Mouse (Mus musculus) frontal cortex, postnatal 14 days (tissue): ENCODE measurements around the gene Hoxa5.

Experiments used
- DNase-seq, 2 experiments: peaks; one replicate each; pipeline ENCODE4 v3.0.0; 2022; ENCODE audit warnings: low spot score in 2 of 2

Gene Hoxa5

DNA sequence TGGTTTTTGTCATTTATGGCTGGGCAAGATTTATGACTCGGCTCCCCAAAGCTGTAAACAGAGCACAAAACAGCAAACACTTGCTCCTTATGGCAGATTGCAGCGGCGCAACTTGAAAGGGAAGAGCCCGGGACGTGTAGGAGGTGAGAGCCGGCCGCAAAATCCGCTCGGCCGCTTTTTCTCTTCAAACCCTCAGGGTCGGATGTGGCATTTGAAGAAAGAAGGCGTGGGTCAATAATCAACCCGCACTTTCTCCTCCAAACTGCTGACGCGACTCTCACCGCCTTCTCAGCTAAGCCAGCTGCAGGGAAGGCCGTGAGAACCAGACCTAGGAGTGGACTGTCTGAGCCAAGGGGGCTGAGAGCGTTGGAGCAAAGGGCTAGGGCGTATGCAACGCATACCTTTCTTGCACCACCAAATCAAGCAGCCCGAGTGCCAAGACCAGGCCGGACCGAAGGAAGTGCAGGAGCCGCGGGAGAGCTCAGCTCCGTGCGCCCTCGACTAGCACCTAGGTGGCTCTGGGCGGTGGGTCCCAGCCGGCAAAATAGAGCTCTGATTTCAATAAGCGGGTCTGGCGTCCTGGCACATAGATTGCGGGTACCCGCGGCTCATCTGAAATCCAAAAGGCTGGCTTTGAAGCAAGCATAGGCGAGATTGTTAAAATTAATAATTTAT is 27.2 kb downstream of the Hoxa5 start, which contains the start of gene 5730596B20Rik:
5730596B20Rik (plus strand) TSS at position 438 of the 675 bp plus-strand sequence.
- DNase-seq, result no peak

DNA sequence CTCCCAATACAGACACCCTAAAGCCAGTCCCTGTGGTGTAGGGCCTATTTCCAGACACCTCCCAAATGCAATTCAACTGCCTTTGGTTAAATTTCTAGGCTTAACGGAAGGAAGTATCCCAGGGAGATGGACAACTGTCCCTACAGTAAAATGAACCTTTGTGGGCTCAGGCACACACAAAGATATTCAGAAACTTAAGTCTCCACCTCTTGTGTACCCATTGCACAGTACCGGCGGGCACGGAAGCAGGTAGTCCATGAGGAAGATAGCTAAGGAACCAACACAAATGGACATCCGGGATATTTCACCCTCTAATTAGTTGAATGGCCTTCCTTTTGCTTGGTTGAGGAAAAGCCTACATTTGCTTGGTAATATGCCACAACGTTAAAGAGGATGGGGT is 28.0 kb downstream of the Hoxa5 start:
- no peak for DNase-seq

DNA sequence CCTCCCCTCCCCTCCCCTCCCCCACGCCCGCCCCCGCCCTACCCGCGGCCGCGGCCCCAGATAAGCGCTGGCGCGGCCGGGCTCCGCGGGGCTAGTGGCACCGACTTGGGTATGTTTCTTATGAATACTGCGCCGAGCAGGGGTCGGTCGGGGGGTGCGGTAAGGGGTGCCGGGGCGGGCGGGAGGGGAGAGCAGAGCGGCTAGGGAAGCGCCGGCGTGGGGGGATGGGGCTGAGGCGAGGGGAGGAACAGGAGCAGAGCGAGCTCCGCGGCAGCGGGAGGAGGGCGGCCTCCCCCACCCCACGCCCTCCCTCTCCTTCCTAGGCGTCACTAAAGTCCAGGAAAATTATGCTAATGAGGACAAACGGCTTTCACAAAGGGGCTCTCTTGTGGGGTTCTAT is 28.5 kb downstream of the Hoxa5 start:
- no peak for DNase-seq

DNA sequence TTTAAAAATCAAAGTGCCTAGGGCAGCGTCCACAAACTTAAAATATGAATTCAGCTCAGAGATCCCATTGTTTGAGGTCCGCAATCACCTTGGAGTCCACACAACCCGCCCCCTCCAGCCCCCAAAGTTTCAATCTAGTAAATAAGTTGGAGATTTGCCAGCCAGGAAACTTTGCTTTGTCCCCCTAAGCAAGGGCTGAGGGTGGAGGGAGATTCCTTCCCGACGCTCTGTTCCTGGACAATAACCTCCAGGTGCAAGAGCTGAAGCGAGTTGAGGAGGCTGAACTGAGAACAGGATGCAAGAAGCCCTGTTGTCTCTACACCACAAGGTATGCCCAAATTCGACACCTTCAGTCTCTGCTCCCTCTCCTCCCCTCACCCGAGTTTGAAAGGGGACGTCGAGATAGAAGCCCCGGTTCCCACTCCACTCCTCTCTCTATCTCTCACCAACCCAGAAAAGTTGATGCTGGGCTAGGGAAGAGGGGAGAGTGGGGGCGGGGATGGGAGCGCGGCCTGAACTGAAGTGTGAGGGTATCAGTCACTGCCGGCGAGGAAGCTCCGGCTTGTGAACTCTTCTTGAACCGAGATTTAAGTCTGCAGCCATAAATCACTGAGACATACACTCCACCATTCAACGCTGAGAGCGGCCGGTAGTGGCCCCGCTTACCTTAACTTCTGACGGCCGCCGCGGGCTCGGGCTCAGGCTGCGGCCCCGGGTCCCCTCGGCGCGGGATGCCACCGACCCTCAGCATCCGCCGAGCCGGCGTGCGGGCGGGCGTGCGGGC is 29.2 kb downstream of the Hoxa5 start:
- DNase-seq, result no peak

GRCm38 (mm10) chr6:52173648-52174047 is 30.7 kb downstream of the Hoxa5 start:
- no peak for DNase-seq

DNA sequence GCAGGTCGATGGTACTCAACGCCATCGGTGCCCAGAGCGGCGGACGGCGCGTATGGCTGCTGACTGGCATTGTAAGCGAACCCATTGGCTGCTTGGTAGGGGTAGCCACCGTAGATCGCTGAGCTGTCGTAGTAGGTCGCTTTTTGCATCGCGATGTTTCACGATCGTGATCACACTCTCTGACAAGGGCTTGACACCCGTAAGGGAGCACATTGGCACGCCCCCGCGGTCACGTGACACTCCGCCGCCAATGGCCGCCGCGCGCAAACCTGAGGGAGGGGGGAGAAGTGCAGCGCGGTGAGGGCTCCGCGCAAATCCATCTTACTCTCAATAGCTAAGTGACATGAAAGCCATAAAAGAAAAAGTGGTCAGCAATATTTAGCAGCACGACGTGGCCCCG is 31.9 kb downstream of the Hoxa5 start:
- no peak for DNase-seq

GRCm38 (mm10) chr6:52171938-52172337 is 32.4 kb downstream of the Hoxa5 start:
- DNase-seq, result no peak

DNA sequence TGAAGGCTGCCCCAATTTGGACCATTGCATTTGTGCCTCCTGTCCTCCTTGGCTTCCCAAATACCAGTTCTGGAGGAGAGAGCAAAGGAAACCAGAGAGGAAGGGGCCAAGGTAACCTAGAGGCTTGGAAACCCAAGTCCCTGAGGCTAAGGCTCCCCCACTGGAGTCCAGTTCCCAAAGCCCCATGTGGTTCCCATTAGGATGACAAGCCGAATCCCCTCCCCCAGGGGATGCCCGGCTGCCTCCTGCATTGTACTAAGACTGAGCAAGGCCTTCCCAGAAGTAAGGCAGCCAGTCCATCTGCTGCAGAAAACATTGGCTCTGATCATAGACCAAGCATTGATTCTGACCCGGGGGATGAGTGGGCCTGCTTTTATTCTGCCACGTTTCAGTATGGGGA is 33.1 kb downstream of the Hoxa5 start:
- DNase-seq, result no peak

GRCm38 (mm10) chr6:52170898-52171223 is 33.5 kb downstream of the Hoxa5 start:
- DNase-seq, result no peak

DNA sequence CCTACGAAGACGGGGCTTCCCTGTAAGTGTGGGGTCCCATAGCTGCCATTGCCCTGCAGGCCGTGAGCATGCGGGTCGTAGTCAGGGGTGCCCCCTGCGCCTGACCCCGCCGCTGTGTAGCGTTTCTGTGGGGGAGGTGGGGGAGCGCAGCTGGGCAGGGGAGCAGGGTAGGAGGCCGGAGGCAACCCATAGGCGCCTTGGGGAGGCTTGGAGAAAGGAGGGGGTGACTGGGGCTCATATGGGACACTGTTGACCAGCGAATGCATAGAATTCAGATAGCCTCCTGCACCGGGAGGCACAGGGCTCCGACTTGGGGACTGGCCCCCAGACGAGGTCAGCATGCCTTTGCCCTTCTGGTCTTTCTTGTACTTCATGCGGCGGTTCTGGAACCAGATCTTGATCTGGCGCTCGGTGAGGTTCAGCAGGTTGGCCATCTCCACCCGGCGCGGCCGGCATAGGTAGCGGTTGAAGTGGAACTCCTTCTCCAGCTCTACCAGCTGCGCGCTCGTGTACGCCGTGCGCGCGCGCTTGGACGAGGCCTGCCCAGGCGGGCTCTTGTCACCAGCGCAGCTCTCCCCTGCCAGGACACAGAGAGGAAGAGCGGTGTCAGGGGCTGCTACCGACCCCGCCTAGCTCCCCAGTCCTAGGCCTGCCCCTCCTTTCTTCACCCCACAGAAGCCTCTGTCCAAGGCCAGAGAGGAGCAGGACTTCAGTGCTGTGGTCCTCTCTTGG is 34.1 kb downstream of the Hoxa5 start:
- no peak for DNase-seq

GRCm38 (mm10) chr6:52169499-52170165 is 34.8 kb downstream of the Hoxa5 start:
- DNase-seq, result no peak

DNA sequence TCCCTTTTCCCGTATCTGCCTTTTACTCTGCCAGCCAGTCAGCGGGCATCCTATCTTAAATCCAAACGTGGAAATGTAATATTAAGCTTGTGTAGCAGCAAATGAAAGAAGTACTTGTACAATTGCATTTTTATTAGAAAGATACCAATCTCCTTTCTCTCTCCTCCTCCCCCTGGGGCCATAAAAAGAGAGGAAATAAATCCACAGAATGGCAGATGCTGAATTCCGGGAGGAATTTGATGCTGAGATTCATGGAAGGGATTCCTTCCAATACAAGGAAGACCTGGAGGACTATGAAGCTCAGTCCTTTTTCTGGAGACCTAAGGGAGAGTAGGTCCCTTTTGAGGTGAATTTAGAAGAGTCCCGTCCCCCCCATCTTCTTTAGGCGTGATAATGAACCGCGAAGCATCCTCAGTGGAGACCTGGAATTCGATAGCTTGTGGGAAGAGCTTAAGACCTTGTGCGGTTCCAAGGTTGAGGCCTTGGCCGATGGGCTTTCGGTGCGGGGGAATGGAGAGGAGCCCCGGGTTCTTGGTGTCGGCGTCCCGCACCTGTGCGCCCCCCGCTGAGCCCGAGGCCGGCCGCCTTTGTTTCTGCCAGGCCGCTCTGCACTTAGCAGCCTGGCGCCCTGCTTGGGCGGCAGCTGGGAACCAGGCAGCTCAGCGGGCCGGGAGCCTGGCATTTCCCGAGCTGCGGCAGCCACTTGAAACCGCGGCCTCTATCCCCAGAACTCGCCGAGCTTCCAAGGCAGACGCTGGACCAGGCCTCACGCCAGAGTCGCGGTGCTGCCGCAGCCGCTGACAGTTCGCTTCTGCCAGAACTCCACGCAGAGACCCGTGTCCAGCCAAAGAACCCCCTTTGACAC is 36.0 kb downstream of the Hoxa5 start:
- DNase-seq, result no peak

DNA sequence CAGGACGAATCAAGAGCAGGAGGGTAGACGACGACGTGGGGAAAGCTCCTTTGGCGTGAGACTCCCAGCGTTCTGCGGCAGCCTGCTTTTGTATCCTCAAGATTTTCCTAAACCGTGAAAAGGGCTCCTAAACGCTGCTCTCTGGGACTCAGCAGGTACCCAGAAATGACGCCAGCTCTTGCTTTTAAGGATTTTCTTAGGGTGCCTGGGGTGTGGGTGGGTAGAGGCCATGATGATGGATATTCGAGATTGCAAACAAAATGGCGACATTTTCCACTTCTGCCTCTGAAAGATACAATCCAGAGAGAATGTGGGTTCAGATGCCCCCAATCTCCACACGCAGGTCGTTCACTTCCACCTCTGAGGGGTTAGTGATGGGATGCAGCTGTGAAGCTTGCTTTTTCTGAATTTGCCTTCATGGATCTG is 36.6 kb downstream of the Hoxa5 start:
- DNase-seq, result no peak

DNA sequence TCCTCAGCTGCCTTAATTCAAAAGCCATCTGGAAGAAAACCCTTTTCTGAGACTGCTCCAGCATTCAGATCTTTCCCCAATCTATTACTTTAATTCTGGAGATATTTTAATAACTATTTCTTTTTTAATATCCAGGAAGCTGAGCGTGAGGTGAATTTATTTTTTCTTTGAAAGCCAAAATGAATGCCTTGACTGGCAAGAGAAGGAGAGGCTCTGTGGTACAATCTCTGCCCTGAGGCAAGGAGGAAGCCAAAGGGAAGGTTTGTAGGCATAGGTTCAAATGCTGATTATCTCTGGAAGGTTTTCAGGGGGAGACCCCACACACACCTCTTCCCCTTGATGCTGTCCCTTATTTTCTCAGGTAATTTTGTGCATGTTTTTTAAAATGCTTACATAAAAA is 37.2 kb downstream of the Hoxa5 start:
- DNase-seq, result no peak

DNA sequence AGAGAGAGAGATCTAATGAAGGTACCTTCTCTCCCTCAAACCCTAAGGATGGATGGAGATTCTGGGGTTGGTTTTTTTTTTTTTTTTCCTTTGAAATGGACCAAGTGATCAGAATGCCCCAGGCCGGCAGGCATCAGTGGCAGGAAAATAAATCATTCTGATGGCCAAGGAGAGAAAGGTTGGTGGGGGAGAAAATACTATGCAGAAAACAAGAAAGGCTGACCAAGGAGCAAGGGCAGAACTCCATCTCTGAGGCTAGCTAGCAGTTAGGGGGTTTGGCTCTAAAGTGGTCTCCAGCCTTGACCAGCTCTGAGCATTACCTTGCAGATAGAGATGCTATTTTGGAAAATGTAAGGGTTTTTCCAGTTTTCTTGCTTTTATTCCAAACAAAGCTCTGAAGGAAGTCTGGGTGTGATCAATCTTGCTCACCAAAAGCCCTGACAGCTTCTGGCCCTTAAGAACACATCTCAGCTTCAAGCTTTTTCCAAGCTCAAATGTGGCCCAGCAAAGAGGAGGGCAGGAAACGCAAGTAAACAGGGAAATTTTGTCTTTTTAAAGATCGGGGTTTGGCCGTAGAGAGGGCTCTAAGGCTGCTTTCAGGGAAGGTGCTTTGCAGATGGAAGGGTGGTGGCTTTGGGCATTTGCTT is 37.8 kb downstream of the Hoxa5 start:
- no peak for DNase-seq

GRCm38 (mm10) chr6:52165441-52166370 is 38.7 kb downstream of the Hoxa5 start:
- DNase-seq, result no peak

DNA sequence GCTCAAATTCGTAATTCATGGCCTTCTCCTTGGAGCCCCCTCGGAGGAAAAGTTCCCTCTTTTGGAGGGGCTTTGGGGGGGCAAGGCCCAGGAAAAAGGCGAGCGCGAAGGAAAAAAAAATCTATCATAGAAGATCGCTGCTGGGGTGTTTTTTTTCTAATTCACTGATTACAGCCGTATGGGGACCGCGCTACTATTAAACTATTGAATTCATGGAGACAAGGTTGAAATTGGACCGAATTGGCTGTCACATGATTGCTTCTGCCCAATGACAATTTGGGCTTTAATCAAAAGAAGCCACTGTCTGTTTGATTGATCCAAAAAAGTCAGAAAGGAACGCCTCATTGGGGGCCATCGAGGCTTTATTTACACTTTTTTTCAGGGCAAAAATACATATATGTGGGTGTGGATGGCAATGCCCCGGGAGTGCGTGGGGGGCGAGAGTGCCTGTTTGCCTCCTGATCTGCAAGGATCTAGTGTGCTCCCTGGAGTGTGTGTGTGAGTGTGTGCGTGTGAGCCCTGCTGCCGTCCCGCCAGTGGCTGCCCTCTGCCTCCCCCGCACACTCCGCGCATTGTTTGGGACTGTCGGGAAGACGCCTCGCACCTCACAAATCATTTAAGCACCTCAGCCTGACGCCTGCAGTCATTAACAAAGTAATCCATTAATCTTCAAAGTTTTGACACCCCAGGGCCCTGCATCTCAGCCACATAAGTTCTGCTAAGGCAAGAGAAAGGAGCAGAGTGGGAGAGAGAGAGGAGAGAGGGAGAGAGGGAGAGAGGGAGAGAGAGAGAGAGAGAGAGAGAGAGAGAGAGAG is 39.6 kb downstream of the Hoxa5 start, which contains the start of gene Hoxa2:
Hoxa2 (minus strand) TSS at position 206 of the 815 bp plus-strand sequence.
- no peak for DNase-seq

GRCm38 (mm10) chr6:52164051-52164625 is 40.2 kb downstream of the Hoxa5 start:
- no peak for DNase-seq
